Mouse (Mus musculus) kidney, embryonic 16.5 days (tissue): ENCODE data around the gene Plekhg5. TPM values are rescaled to one million over a fixed set of nuclear protein-coding genes. Genes with fewer than 3 reads are reported as not detected.

ENCODE experiments used
- ATAC-seq: fragments of 200-750 bp; cut with Nextera tagmentation; 2 replicates; pipeline ENCODE4 v1.8.0; 2017; ENCODE audit warnings: moderate TSS enrichment; ENCODE audit not compliant: low FRiP score, low TSS enrichment
- H3K27ac ChIP-seq: fragments of 300-500 bp; sonication (generic); 2 replicates; pipeline ENCODE4 v1.5.1; 2014; ENCODE audit warnings: low read length
- H3K27me3 ChIP-seq: fragments of 300-500 bp; sonication (generic); 2 replicates; pipeline ENCODE4 v1.6.1; 2014; ENCODE audit warnings: low read length, control low read depth, mixed read lengths; ENCODE audit not compliant: insufficient read depth
- H3K36me3 ChIP-seq: fragments of 300-500 bp; sonication (generic); 2 replicates; pipeline ENCODE4 v1.6.1; 2014; ENCODE audit warnings: low read length, control low read depth, mixed read lengths; ENCODE audit not compliant: insufficient read depth
- H3K4me1 ChIP-seq: fragments of 300-500 bp; sonication (generic); 2 replicates; pipeline ENCODE4 v1.6.1; 2014; ENCODE audit warnings: low read length, control low read depth, mixed read lengths; ENCODE audit not compliant: insufficient read depth
- H3K4me2 ChIP-seq: fragments of 300-500 bp; sonication (generic); replicated peaks from 2 replicates; pipeline ENCODE4 v1.6.1; 2014; ENCODE audit warnings: low read depth, low read length
- H3K4me3 ChIP-seq: fragments of 300-500 bp; sonication (generic); 2 replicates; pipeline ENCODE4 v1.5.1; 2014; ENCODE audit warnings: mild to moderate bottlenecking, low read length
- H3K9ac ChIP-seq: fragments of 300-500 bp; sonication (generic); replicated peaks from 2 replicates; pipeline ENCODE4 v1.6.1; 2014; ENCODE audit warnings: low read length
- H3K9me3 ChIP-seq: fragments of 300-500 bp; sonication (generic); 2 replicates; pipeline ENCODE4 v1.6.1; 2016; ENCODE audit warnings: low read length, control low read depth
- WGBS: fragments of 180-500 bp; shearing (Covaris S2); extraction: QIAGEN DNeasy Blood & Tissue Kit; methylation state at CpG from one replicate; pipeline ENCODE4 v1.1.7; 2014; 5-methylcytosine and 5-hydroxymethylcytosine counted together
- polyA plus RNA-seq: library from polyadenylated mRNA; unstranded; fragments of >200 nt; fragmentation: Nextera tagmentation; extraction: Ambion mirVana; gene quantifications from 2 replicates; pipeline ENCODE4 v1.2.1, GENCODE M21; 2015

The Plekhg5 gene
- polyA plus RNA-seq, 1 experiment from 2014 or later: 25.5 TPM

- H3K9me3 ChIP-seq: no peaks in the 10 kb centered on the region
- H3K36me3 ChIP-seq: peaks cover 48% of the 10 kb centered on the region
- no peaks in the 10 kb centered on the region for H3K27me3 ChIP-seq
- peak overlapping the region; percentile 72 for H3K4me2 ChIP-seq
- ATAC-seq: peak; percentile 90
- peaks cover 32% of the 10 kb centered on the region for H3K4me1 ChIP-seq
- WGBS: 17% methylated on average over 30 of the region's 30 CpGs
- peak overlapping the region; percentile 96 for H3K27ac ChIP-seq
- peak overlapping the region; percentile 68 for H3K9ac ChIP-seq
- peak overlapping the region; percentile 49 for H3K4me3 ChIP-seq
These were observed 35.7 kb downstream of the Plekhg5 start for GRCm38 (mm10) chr4:152107971-152108509.

DNA sequence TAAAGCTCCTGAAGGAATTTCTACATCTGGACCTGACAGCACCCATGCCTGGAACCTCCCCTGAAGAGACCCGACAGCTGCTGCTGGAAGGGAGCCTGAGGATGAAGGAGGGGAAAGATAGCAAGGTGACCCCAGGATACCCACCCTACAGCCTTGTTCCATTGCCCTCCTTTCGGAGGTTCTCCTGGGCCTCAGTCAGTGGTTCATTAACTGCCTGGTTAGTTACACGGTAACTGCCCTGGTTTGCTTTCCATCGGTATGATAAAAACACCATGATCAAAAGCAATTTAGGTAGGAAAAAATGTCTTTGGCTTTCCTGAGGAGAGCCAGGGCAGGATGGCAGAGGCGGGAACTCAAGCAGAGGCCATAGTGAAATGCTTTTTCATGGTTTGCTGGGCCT is 36.4 kb downstream of the Plekhg5 start:
- H3K4me3 ChIP-seq: peak overlapping the region; percentile 49
- no peak for ATAC-seq
- peak overlapping the region; percentile 96 for H3K27ac ChIP-seq
- H3K9me3 ChIP-seq: no peaks in the 10 kb centered on the region
- H3K4me1 ChIP-seq: peaks cover 32% of the 10 kb centered on the region
- 60% methylated on average over 5 of the region's 5 CpGs for WGBS
- peak overlapping the region; percentile 72 for H3K4me2 ChIP-seq
- H3K27me3 ChIP-seq: no peaks in the 10 kb centered on the region
- H3K9ac ChIP-seq: no peak overlapping the region; the same call in 1 of the 2 replicates
- H3K36me3 ChIP-seq: peaks cover 51% of the 10 kb centered on the region

DNA sequence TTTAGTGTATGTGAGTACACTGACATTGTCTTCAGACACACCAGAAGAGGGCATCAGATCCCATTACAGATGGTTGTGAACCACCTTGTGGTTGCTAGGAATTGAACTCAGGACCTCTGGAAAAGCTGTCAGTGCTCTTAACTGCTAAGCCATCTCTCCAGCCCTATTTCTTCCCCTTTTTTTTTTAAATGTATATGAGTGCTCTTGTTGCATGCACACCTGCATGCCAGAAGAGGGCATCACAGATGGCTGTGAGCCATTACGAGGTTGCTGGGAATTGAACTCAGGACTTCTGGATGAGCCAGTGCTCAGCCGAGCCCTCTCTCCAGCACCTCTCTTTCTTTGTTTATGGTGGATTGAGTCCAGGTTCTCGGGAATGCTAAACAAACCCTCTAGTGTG is 37.2 kb downstream of the Plekhg5 start:
- 0 out of 2 replicates have a peak, but pooled peaks cover 2% of the 10 kb centered on the region for H3K27me3 ChIP-seq
- peaks cover 51% of the 10 kb centered on the region; the same call in 1 of the 2 replicates for H3K36me3 ChIP-seq
- H3K9me3 ChIP-seq: no peaks in the 10 kb centered on the region
- WGBS: 74% methylated on average over 3 of the region's 3 CpGs
- peaks cover 32% of the 10 kb centered on the region for H3K4me1 ChIP-seq
- no peak overlapping the region for H3K27ac ChIP-seq
- no peak for ATAC-seq
- no peak overlapping the region for H3K9ac ChIP-seq
- no peak overlapping the region for H3K4me3 ChIP-seq
- H3K4me2 ChIP-seq: no peak overlapping the region

GRCm38 (mm10) chr4:152110689-152111088 is 38.4 kb downstream of the Plekhg5 start:
- H3K27ac ChIP-seq: no peak overlapping the region
- H3K27me3 ChIP-seq: 0 out of 2 replicates have a peak, but pooled peaks cover 2% of the 10 kb centered on the region
- H3K4me3 ChIP-seq: no peak overlapping the region
- no peak overlapping the region for H3K9ac ChIP-seq
- 83% methylated on average over 4 of the region's 4 CpGs for WGBS
- ATAC-seq: no peak
- no peaks in the 10 kb centered on the region for H3K9me3 ChIP-seq
- peaks cover 49% of the 10 kb centered on the region; the same call in 1 of the 2 replicates for H3K36me3 ChIP-seq
- peaks cover 37% of the 10 kb centered on the region for H3K4me1 ChIP-seq
- H3K4me2 ChIP-seq: no peak overlapping the region

DNA sequence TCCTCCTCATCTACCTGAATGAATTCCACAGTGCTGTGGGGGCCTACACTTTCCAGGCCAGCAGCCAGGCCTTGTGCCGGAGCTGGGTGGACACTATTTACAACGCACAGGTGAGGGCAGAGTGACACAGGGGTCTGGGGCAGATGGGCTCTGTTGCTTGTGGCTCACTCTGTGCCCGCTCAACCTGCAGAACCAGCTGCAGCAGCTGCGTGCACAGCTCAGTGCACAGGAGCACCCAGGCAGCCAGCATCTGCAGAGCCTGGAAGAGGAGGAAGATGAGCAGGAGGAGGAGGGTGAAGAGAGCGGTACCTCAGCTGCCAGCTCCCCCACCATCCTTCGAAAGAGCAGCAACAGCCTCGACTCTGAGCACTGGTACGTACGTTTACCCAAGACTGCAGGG is 40.0 kb downstream of the Plekhg5 start:
- Histone ChIP-seq H3K4me3 (no peak overlapping the region), H3K9me3 (no peaks in the 10 kb centered on the region), H3K4me2 (no peak overlapping the region), H3K36me3 (peaks cover 37% of the 10 kb centered on the region; the same call in 1 of the 2 replicates), H3K9ac (peak overlapping the region; percentile 40; the same call in 1 of the 2 replicates), H3K4me1 (peaks cover 41% of the 10 kb centered on the region), H3K27me3 (0 out of 2 replicates have a peak, but pooled peaks cover 2% of the 10 kb centered on the region), H3K27ac (no peak overlapping the region)
- 57% methylated on average over 9 of the region's 9 CpGs for WGBS
- no peak for ATAC-seq

GRCm38 (mm10) chr4:152114080-152114479 is 41.8 kb downstream of the Plekhg5 start:
- peaks cover 11% of the 10 kb centered on the region for H3K27me3 ChIP-seq
- no peak overlapping the region for H3K4me3 ChIP-seq
- no peaks in the 10 kb centered on the region for H3K9me3 ChIP-seq
- 69% methylated on average over 13 of the region's 16 CpGs for WGBS
- peaks cover 26% of the 10 kb centered on the region for H3K4me1 ChIP-seq
- H3K36me3 ChIP-seq: peaks cover 28% of the 10 kb centered on the region; the same call in 1 of the 2 replicates
- H3K27ac ChIP-seq: no peak overlapping the region
- ATAC-seq: no peak
- H3K9ac ChIP-seq: no peak overlapping the region
- no peak overlapping the region for H3K4me2 ChIP-seq

- Histone ChIP-seq H3K9ac (peak within 1 kb of the TSS; percentile 58), H3K36me3 (peaks cover 26% of the 10 kb centered on the region; the same call in 1 of the 2 replicates), H3K4me2 (peak within 1 kb of the TSS; percentile 52), H3K27me3 (peaks cover 30% of the 10 kb centered on the region), H3K4me1 (peaks cover 45% of the 10 kb centered on the region), H3K9me3 (no peaks in the 10 kb centered on the region), H3K4me3 (peak within 1 kb of the TSS; percentile 24), H3K27ac (no peak within 1 kb of the TSS)
- 2% methylated on average over 30 of the region's 30 CpGs for WGBS
- peak; percentile 25; the same call in 1 of the 2 replicates for ATAC-seq
These were observed 43.8 kb downstream of the Plekhg5 start, which contains the start of gene Tnfrsf25 for GRCm38 (mm10) chr4:152115921-152116612. Gene Tnfrsf25 (plus strand): TSS chr4:152115934.

DNA sequence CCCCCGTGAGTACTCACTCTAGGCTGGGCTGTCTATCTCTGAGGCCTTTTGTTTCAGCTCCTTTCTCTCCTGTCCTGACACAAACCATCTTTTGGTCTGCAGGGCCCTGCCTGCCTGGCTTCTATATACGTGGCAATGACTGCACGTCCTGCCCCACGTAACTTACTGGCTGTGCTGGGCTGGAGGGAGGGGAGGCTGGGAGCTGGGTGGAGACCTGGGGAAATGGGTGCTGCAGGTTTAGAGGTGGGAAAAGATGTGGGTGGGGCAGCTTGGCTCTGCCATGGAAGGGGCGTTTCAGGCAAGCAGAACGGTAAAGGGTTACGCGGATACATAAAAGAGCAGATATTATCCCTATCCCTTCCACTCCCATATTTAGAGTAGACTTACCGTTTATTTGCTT is 45.2 kb downstream of the Plekhg5 start:
- H3K27me3 ChIP-seq: peaks cover 39% of the 10 kb centered on the region
- no peak overlapping the region for H3K4me3 ChIP-seq
- H3K27ac ChIP-seq: no peak overlapping the region
- H3K4me2 ChIP-seq: no peak overlapping the region
- H3K4me1 ChIP-seq: peaks cover 43% of the 10 kb centered on the region
- WGBS: 79% methylated on average over 9 of the region's 9 CpGs
- H3K36me3 ChIP-seq: peaks cover 19% of the 10 kb centered on the region; the same call in 1 of the 2 replicates
- no peak for ATAC-seq
- H3K9me3 ChIP-seq: no peaks in the 10 kb centered on the region
- H3K9ac ChIP-seq: no peak overlapping the region

DNA sequence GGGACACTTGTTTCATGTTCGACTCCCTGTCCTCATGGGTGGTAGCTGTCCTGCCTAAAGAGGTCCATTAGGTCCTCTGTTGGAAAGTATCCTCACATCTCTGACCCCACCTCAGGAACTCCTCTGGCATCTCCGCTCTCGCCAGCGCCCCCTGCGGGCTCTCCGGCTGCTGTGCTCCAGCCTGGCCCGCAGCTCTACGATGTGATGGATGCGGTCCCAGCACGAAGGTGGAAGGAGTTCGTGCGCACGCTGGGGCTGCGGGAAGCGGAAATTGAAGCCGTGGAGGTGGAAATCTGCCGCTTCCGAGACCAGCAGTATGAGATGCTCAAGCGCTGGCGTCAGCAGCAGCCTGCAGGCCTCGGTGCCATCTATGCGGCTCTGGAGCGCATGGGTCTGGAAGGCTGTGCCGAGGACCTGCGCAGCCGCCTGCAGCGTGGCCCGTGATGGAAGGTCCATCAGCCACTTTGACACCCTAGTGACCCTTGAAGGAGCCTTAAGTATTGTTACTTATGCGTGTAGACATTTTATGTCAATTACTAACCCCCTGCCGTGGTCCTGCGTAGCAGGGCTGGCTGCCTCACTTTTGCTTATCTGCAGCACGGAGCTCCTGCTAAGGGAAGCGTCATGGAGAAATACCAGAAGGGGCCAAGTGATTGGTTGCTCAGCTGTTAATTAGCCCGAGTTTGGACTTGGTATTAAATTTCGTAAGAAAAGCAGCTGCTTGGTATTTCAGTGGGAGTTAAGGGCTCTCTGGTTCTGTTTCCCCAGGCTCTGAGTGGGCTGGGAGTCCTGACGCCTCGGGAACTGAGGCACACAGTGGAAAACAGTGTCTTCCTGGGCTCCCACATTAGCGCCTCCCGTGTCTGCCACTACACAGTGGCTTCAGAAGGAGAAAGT is 47.3 kb downstream of the Plekhg5 start:
- 9% methylated on average over 39 of the region's 39 CpGs for WGBS

More for the DNA sequence above, 47.3 kb downstream of the Plekhg5 start:
- H3K27me3 ChIP-seq: peaks cover 53% of the 10 kb centered on the region
- peaks cover 43% of the 10 kb centered on the region for H3K4me1 ChIP-seq
- H3K4me2 ChIP-seq: peak overlapping the region; percentile 51
- H3K4me3 ChIP-seq: no peak overlapping the region
- no peak overlapping the region; the same call in 1 of the 2 replicates for H3K9ac ChIP-seq
- peak; percentile 32; the same call in 1 of the 2 replicates for ATAC-seq
- H3K36me3 ChIP-seq: peaks cover 3% of the 10 kb centered on the region; the same call in 1 of the 2 replicates
- peak overlapping the region; percentile 25; the same call in 1 of the 2 replicates for H3K27ac ChIP-seq
- H3K9me3 ChIP-seq: no peaks in the 10 kb centered on the region
